Mouse (Mus musculus) testis, adult 2 months (tissue): Measurements from ENCODE around the gene Vmn1r31. TPM values are rescaled to one million over a fixed set of nuclear protein-coding genes. Genes with fewer than 3 reads are reported as not detected.

Source experiments
- H3K27ac ChIP-seq: fragments of 200-500 bp; 2 replicates; pipeline ENCODE4 v1.5.1; 2012; ENCODE audit warnings: low read depth, low read length; ENCODE audit not compliant: control insufficient read depth, insufficient read depth
- H3K27me3 ChIP-seq: fragments of 200-500 bp; 2 replicates; pipeline ENCODE4 v1.6.1; 2012; ENCODE audit warnings: mild to moderate bottlenecking, low read length, moderate library complexity; ENCODE audit not compliant: control insufficient read depth, insufficient read depth
- H3K36me3 ChIP-seq: fragments of 200-500 bp; 2 replicates; pipeline ENCODE4 v1.6.1; 2012; ENCODE audit warnings: mild to moderate bottlenecking, low read length; ENCODE audit not compliant: control insufficient read depth, insufficient read depth
- H3K4me1 ChIP-seq: fragments of 200-500 bp; 2 replicates; pipeline ENCODE4 v1.6.1; 2012; ENCODE audit warnings: low read length; ENCODE audit not compliant: control insufficient read depth, insufficient read depth
- H3K4me3 ChIP-seq: fragments of 200-500 bp; 2 replicates; pipeline ENCODE4 v1.5.1; 2012; ENCODE audit warnings: low read depth, mild to moderate bottlenecking, low read length, moderate library complexity, mixed read lengths; ENCODE audit not compliant: control insufficient read depth
- CTCF ChIP-seq: fragments of 200-500 bp; IDR thresholded peaks from 2 replicates; pipeline ENCODE4 v1.5.1; 2012; ENCODE audit warnings: low read depth, mild to moderate bottlenecking, inconsistent platforms, low read length, moderate library complexity; ENCODE audit not compliant: control insufficient read depth, insufficient read depth, insufficient replicate concordance
- POLR2A ChIP-seq: fragments of 200-500 bp; IDR thresholded peaks from 2 replicates; pipeline ENCODE4 v1.6.1; 2012; ENCODE audit warnings: low read depth, mild to moderate bottlenecking, inconsistent platforms, low read length, moderate library complexity; ENCODE audit not compliant: control insufficient read depth
- polyA plus RNA-seq: library from polyadenylated mRNA; depleted of rRNA; stranded (reverse); fragments of >200 nt; gene quantifications from 2 replicates; pipeline ENCODE4 v1.2.3, GENCODE M21; 2012; rRNA removed

Vmn1r31 gene
- 0.07 and 0.16 TPM in 2 replicates for polyA plus RNA-seq

- H3K36me3 ChIP-seq, result no peaks in the 10 kb centered on the region
- H3K4me1 ChIP-seq, result no peaks in the 10 kb centered on the region
- H3K27ac ChIP-seq, result no peak within 1 kb of the TSS
- H3K4me3 ChIP-seq, result no peak within 1 kb of the TSS
- no peak for TF ChIP-seq POLR2A
- TF ChIP-seq CTCF, result no peak
- H3K27me3 ChIP-seq, result no peaks in the 10 kb centered on the region
These were observed at the start of gene Vmn1r31 for GRCm38 (mm10) chr6:58475230-58475629. Vmn1r31 (minus strand) TSS chr6:58475330.

- no peaks in the 10 kb centered on the region for H3K27me3 ChIP-seq
- no peak within 1 kb of the TSS for H3K4me3 ChIP-seq
- no peaks in the 10 kb centered on the region for H3K4me1 ChIP-seq
- no peaks in the 10 kb centered on the region for H3K36me3 ChIP-seq
- no peak within 1 kb of the TSS for H3K27ac ChIP-seq
- TF ChIP-seq POLR2A (no peak), CTCF (no peak)
These were observed 31.8 kb downstream of the Vmn1r31 start, which contains the start of gene Vmn1r30 for GRCm38 (mm10) chr6:58443285-58443684. Vmn1r30 (minus strand) TSS chr6:58443385.

Other genes starting within 250 kb of the Vmn1r31 start
- gene Vmn1r28, start 213.3 kb downstream of the Vmn1r31 start, polyA plus RNA-seq, result not detected in 2 replicates
- gene Vmn1r29, start 173.8 kb downstream of the Vmn1r31 start, polyA plus RNA-seq, result not detected in 2 replicates
- 0.20 and 0.41 TPM in 2 replicates for gene Vmn1r30, start 31.9 kb downstream of the Vmn1r31 start, polyA plus RNA-seq
- 17.1 and 20.5 TPM in 2 replicates for gene Abcg2, start 109.2 kb upstream of the Vmn1r31 start, polyA plus RNA-seq